Mouse (Mus musculus): ENCODE measurements at regions not wholly inside any gene's neighbourhood (a gene's known extent, or its start where the extent isn't known, plus 50 kb on each side); places are given as distances from the start of the nearest gene placed in this dataset.

- no peak overlapping the region for H3K4me3 ChIP-seq (ENCODE audit: low read depth, low read length)
- H3K4me2 ChIP-seq: no peak overlapping the region
- H3K27me3 ChIP-seq (ENCODE audit: control insufficient read depth, insufficient read depth, low read length): peaks cover 84% of the 10 kb centered on the region
- ATAC-seq (ENCODE audit: low FRiP score) (no peak), DNase-seq (ENCODE audit: low spot score, missing footprints) (peak; percentile 89)
- H3K36me3 ChIP-seq (ENCODE audit: control insufficient read depth, insufficient read depth, low read length): no peaks in the 10 kb centered on the region
- peaks cover 12% of the 10 kb centered on the region for H3K4me1 ChIP-seq (ENCODE audit: control insufficient read depth, insufficient read depth, low read length)
- H3K9ac ChIP-seq (ENCODE audit: low read length): no peak overlapping the region
- H3K9me3 ChIP-seq (ENCODE audit: control insufficient read depth, low read length): no peaks in the 10 kb centered on the region
- WGBS: 5% methylated on average over 4 of the region's 4 CpGs
- H3K27ac ChIP-seq (ENCODE audit: low read depth, low read length): no peak overlapping the region
These were observed 83.4 kb downstream of the Nr2f2 start for GRCm38 (mm10) chr7:70283166-70283565.

- Histone ChIP-seq H3K4me1 (ENCODE audit: control insufficient read depth, insufficient read depth, low read length) (peaks cover 7% of the 10 kb centered on the region), H3K9me3 (ENCODE audit: control insufficient read depth, low read length) (no peaks in the 10 kb centered on the region), H3K4me3 (ENCODE audit: low read depth, low read length) (no peak overlapping the region), H3K27ac (ENCODE audit: low read depth, low read length) (no peak overlapping the region), H3K4me2 (no peak overlapping the region), H3K9ac (ENCODE audit: low read length) (no peak overlapping the region), H3K27me3 (ENCODE audit: control insufficient read depth, insufficient read depth, low read length) (peaks cover 82% of the 10 kb centered on the region), H3K36me3 (ENCODE audit: control insufficient read depth, insufficient read depth, low read length) (no peaks in the 10 kb centered on the region)
- DNase-seq (ENCODE audit: low spot score, missing footprints) (peak; percentile 94), ATAC-seq (ENCODE audit: low FRiP score) (no peak)
- 3% methylated on average over 11 of the region's 11 CpGs for WGBS
These were observed 84.5 kb downstream of the Nr2f2 start for GRCm38 (mm10) chr7:70281891-70282515.

GRCm38 (mm10) chr7:70281381-70281750, 85.2 kb downstream of the Nr2f2 start:
- Histone ChIP-seq H3K9me3 (ENCODE audit: control insufficient read depth, low read length) (no peaks in the 10 kb centered on the region), H3K27me3 (ENCODE audit: control insufficient read depth, insufficient read depth, low read length) (peaks cover 78% of the 10 kb centered on the region), H3K4me2 (peak overlapping the region; percentile 25), H3K27ac (ENCODE audit: low read depth, low read length) (no peak overlapping the region), H3K4me1 (ENCODE audit: control insufficient read depth, insufficient read depth, low read length) (peaks cover 7% of the 10 kb centered on the region), H3K9ac (ENCODE audit: low read length) (no peak overlapping the region), H3K4me3 (ENCODE audit: low read depth, low read length) (no peak overlapping the region), H3K36me3 (ENCODE audit: control insufficient read depth, insufficient read depth, low read length) (no peaks in the 10 kb centered on the region)
- DNase-seq (ENCODE audit: low spot score, missing footprints): peak; percentile 97
- WGBS: under 1% methylated on average over 22 of the region's 22 CpGs
- ATAC-seq (ENCODE audit: low FRiP score): peak; percentile 14; the same call in 1 of the 2 replicates

- H3K4me2 ChIP-seq: peak overlapping the region; percentile 27
- H3K36me3 ChIP-seq (ENCODE audit: control insufficient read depth, insufficient read depth, low read length): no peaks in the 10 kb centered on the region
- no peaks in the 10 kb centered on the region for H3K9me3 ChIP-seq (ENCODE audit: control insufficient read depth, low read length)
- peak overlapping the region; percentile 14; the same call in 1 of the 2 replicates for H3K9ac ChIP-seq (ENCODE audit: low read length)
- 0 out of 2 replicates have a peak overlapping the region, but pooled peaks have one; percentile 1 for H3K4me3 ChIP-seq (ENCODE audit: low read depth, low read length)
- H3K27ac ChIP-seq (ENCODE audit: low read depth, low read length): no peak overlapping the region
- peaks cover 7% of the 10 kb centered on the region for H3K4me1 ChIP-seq (ENCODE audit: control insufficient read depth, insufficient read depth, low read length)
- peak; percentile 40; the same call in 1 of the 2 replicates for ATAC-seq (ENCODE audit: low FRiP score)
- DNase-seq (ENCODE audit: low spot score, missing footprints): peak; percentile 97
- WGBS: 1% methylated on average over 42 of the region's 42 CpGs
- peaks cover 75% of the 10 kb centered on the region for H3K27me3 ChIP-seq (ENCODE audit: control insufficient read depth, insufficient read depth, low read length)
These were observed 85.7 kb downstream of the Nr2f2 start for GRCm38 (mm10) chr7:70280643-70281380.

GRCm38 (mm10) chr7:70279927-70280642, 86.5 kb downstream of the Nr2f2 start:
- Histone ChIP-seq H3K4me3 (ENCODE audit: low read depth, low read length) (peak overlapping the region; percentile 1; the same call in 1 of the 2 replicates), H3K9ac (ENCODE audit: low read length) (0 out of 2 replicates have a peak overlapping the region, but pooled peaks have one; percentile 14), H3K27ac (ENCODE audit: low read depth, low read length) (no peak overlapping the region), H3K4me2 (peak overlapping the region; percentile 27), H3K27me3 (ENCODE audit: control insufficient read depth, insufficient read depth, low read length) (peaks cover 68% of the 10 kb centered on the region), H3K4me1 (ENCODE audit: control insufficient read depth, insufficient read depth, low read length) (peaks cover 7% of the 10 kb centered on the region), H3K9me3 (ENCODE audit: control insufficient read depth, low read length) (no peaks in the 10 kb centered on the region), H3K36me3 (ENCODE audit: control insufficient read depth, insufficient read depth, low read length) (no peaks in the 10 kb centered on the region)
- DNase-seq (ENCODE audit: low spot score, missing footprints): no peak
- ATAC-seq (ENCODE audit: low FRiP score): peak; percentile 3; the same call in 1 of the 2 replicates
- under 1% methylated on average over 31 of the region's 31 CpGs for WGBS

GRCm38 (mm10) chr7:70279101-70279500, 87.4 kb downstream of the Nr2f2 start:
- peaks cover 59% of the 10 kb centered on the region for H3K27me3 ChIP-seq (ENCODE audit: control insufficient read depth, insufficient read depth, low read length)
- no peaks in the 10 kb centered on the region for H3K9me3 ChIP-seq (ENCODE audit: control insufficient read depth, low read length)
- no peak overlapping the region for H3K27ac ChIP-seq (ENCODE audit: low read depth, low read length)
- DNase-seq (ENCODE audit: low spot score, missing footprints) (peak; percentile 91), ATAC-seq (ENCODE audit: low FRiP score) (no peak)
- H3K4me1 ChIP-seq (ENCODE audit: control insufficient read depth, insufficient read depth, low read length): peaks cover 7% of the 10 kb centered on the region
- no peak overlapping the region for H3K4me3 ChIP-seq (ENCODE audit: low read depth, low read length)
- no peak overlapping the region for H3K4me2 ChIP-seq
- H3K9ac ChIP-seq (ENCODE audit: low read length): no peak overlapping the region
- no peaks in the 10 kb centered on the region for H3K36me3 ChIP-seq (ENCODE audit: control insufficient read depth, insufficient read depth, low read length)
- WGBS: 0% methylated on average over 3 of the region's 3 CpGs

- Histone ChIP-seq H3K4me1 (ENCODE audit: control insufficient read depth, insufficient read depth, low read length) (peaks cover 7% of the 10 kb centered on the region), H3K9me3 (ENCODE audit: control insufficient read depth, low read length) (no peaks in the 10 kb centered on the region), H3K4me3 (ENCODE audit: low read depth, low read length) (no peak overlapping the region), H3K4me2 (no peak overlapping the region), H3K36me3 (ENCODE audit: control insufficient read depth, insufficient read depth, low read length) (no peaks in the 10 kb centered on the region), H3K27ac (ENCODE audit: low read depth, low read length) (no peak overlapping the region), H3K27me3 (ENCODE audit: control insufficient read depth, insufficient read depth, low read length) (peaks cover 28% of the 10 kb centered on the region), H3K9ac (ENCODE audit: low read length) (no peak overlapping the region)
- ATAC-seq (ENCODE audit: low FRiP score) (no peak), DNase-seq (ENCODE audit: low spot score, missing footprints) (no peak)
- WGBS: 80% methylated on average over 2 of the region's 2 CpGs
These were observed 90.5 kb downstream of the Nr2f2 start for GRCm38 (mm10) chr7:70276078-70276477.

GRCm38 (mm10) chr7:70274312-70274711, 92.2 kb downstream of the Nr2f2 start:
- ATAC-seq (ENCODE audit: low FRiP score) (no peak), DNase-seq (ENCODE audit: low spot score, missing footprints) (peak; percentile 35)
- no peak overlapping the region for H3K9ac ChIP-seq (ENCODE audit: low read length)
- H3K4me3 ChIP-seq (ENCODE audit: low read depth, low read length): no peak overlapping the region
- H3K4me1 ChIP-seq (ENCODE audit: control insufficient read depth, insufficient read depth, low read length): no peaks in the 10 kb centered on the region
- no peak overlapping the region for H3K27ac ChIP-seq (ENCODE audit: low read depth, low read length)
- WGBS: 80% methylated on average over 2 of the region's 2 CpGs
- H3K27me3 ChIP-seq (ENCODE audit: control insufficient read depth, insufficient read depth, low read length): peaks cover 16% of the 10 kb centered on the region
- H3K36me3 ChIP-seq (ENCODE audit: control insufficient read depth, insufficient read depth, low read length): no peaks in the 10 kb centered on the region
- no peaks in the 10 kb centered on the region for H3K9me3 ChIP-seq (ENCODE audit: control insufficient read depth, low read length)
- H3K4me2 ChIP-seq: no peak overlapping the region

- no peak overlapping the region for H3K9ac ChIP-seq (ENCODE audit: low read length)
- 58% methylated on average over 4 of the region's 4 CpGs for WGBS
- H3K9me3 ChIP-seq (ENCODE audit: control insufficient read depth, low read length): no peaks in the 10 kb centered on the region
- no peaks in the 10 kb centered on the region for H3K4me1 ChIP-seq (ENCODE audit: control insufficient read depth, insufficient read depth, low read length)
- ATAC-seq (ENCODE audit: low FRiP score): no peak
- H3K27ac ChIP-seq (ENCODE audit: low read depth, low read length): no peak overlapping the region
- H3K4me2 ChIP-seq: no peak overlapping the region
- DNase-seq (ENCODE audit: low spot score, missing footprints): no peak
- H3K36me3 ChIP-seq (ENCODE audit: control insufficient read depth, insufficient read depth, low read length): no peaks in the 10 kb centered on the region
- H3K27me3 ChIP-seq (ENCODE audit: control insufficient read depth, insufficient read depth, low read length): no peaks in the 10 kb centered on the region
- no peak overlapping the region for H3K4me3 ChIP-seq (ENCODE audit: low read depth, low read length)
These were observed 99.5 kb downstream of the Nr2f2 start for GRCm38 (mm10) chr7:70267075-70267474.
